Mouse (Mus musculus): ENCODE measurements at regions not wholly inside any gene's neighbourhood (a gene's known extent, or its start where the extent isn't known, plus 50 kb on each side); places are given as distances from the start of the nearest gene placed in this dataset.

DNA sequence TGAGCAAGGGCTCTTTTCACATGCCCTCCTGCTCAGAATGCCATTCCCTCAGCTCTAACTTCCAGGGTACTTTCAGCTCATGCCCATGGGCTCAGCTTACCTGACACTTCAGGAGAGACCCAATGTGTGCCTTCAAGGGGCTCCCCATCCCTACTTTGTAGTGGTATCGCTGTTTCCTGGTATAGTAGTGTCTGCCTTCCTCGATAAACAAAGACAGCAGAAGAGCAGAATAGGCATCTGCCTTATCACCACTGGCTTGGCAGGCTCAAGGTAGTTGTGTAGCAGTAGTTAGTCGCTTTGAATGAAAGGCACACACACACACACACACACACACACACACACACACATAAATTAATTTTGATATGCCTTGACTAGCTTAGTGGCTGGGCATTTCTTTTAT lies 89.7 kb upstream of the Peli1 start:
- H3K9me3 ChIP-seq (replicated peaks; ENCODE audit: insufficient read depth, low read length) = no peaks in the 10 kb centered on the region
- no peaks in the 10 kb centered on the region for H3K36me3 ChIP-seq (ENCODE audit: control insufficient read depth in 1 of 2, insufficient read depth in 2 of 2, low read length in 2 of 2)
- no peak for DNase-seq (ENCODE audit: low read depth, low spot score)
- H3K27me3 ChIP-seq (ENCODE audit: control insufficient read depth in 1 of 2, insufficient read depth in 2 of 2, low read length in 2 of 2) = peaks cover 3 to 9% of the 10 kb centered on the region in 2 experiments
- H3K27ac ChIP-seq (ENCODE audit: control insufficient read depth, low read depth, low read length) = no peak overlapping the region
- H3K4me3 ChIP-seq (ENCODE audit: control insufficient read depth in 1 of 2, insufficient read depth in 1 of 2, low read depth in 2 of 2, low read length in 2 of 2) = no peak overlapping the region
- no peak overlapping the region for H3K9ac ChIP-seq (ENCODE audit: control insufficient read depth, low read depth, low read length, poor library complexity, severe bottlenecking)
- H3K4me1 ChIP-seq (ENCODE audit: control insufficient read depth in 1 of 2, insufficient read depth in 2 of 2, low read length in 2 of 2) = no peaks in the 10 kb centered on the region
- no peak for TF ChIP-seq ETS1 (IDR thresholded peaks at IDR 0.05; ENCODE audit: low read depth, low read length)
- no peak for TF ChIP-seq RAD21 (IDR thresholded peaks at IDR 0.05; ENCODE audit: low read depth, low read length)
- no peak for TF ChIP-seq EP300 (IDR thresholded peaks at IDR 0.05; ENCODE audit: low read depth in 1 of 2, low read length in 2 of 2)
- no peak for TF ChIP-seq CHD2 (IDR thresholded peaks at IDR 0.05; ENCODE audit: low read length)
- TF ChIP-seq GABPA (IDR thresholded peaks at IDR 0.05; ENCODE audit: low read depth, low read length) = no peak
- TF ChIP-seq KAT2A (conservative IDR thresholded peaks at IDR 0.05; ENCODE audit: low read depth, low read length) = no peak
- TF ChIP-seq MAFK (IDR thresholded peaks at IDR 0.05; ENCODE audit: borderline replicate concordance, low read depth, low read length) = no peak
- TF ChIP-seq GATA1 (IDR thresholded peaks at IDR 0.05; ENCODE audit: low read depth, low read length) = no peak
- TF ChIP-seq ELF1 (IDR thresholded peaks at IDR 0.05; ENCODE audit: low read depth, low read length) = no peak
- TF ChIP-seq CTCF (IDR thresholded peaks at IDR 0.05 in 2 of 3, conservative IDR thresholded peaks at IDR 0.05 in 1 of 3; ENCODE audit: control insufficient read depth in 1 of 3, insufficient read depth in 1 of 3, low read depth in 2 of 3, low read length in 3 of 3, poor library complexity in 1 of 3, severe bottlenecking in 1 of 3) = no peak
- no peak for TF ChIP-seq MAX (IDR thresholded peaks at IDR 0.05; ENCODE audit: low read length)
- TF ChIP-seq E2F4 (IDR thresholded peaks at IDR 0.05; ENCODE audit: borderline replicate concordance, low read depth, low read length) = no peak
- TF ChIP-seq SMC3 (IDR thresholded peaks at IDR 0.05; ENCODE audit: low read depth, low read length) = no peak
- H3K79me2 ChIP-seq (ENCODE audit: control insufficient read depth, insufficient read depth, low read length, poor library complexity) = no peaks in the 10 kb centered on the region

DNA sequence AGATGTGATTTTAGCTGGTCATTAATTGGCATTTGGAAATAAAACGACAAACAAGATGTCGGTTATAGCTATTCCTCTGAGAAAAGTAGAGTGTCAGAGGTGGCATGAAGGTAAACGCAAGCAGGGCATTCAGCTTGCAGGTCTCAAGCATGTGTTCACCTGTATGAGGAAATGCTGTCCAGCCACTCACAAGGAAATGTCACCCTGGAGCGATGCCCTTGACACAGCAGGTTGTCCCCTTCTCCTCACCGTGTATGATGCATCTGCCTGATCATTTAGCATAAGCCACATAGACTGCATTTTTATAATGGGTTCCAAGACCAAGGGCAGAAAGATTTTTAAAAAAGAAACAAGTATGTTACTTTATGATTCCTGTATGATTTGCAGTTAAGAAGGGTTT lies 83.9 kb upstream of the Peli1 start:
- Histone ChIP-seq H3K79me2 (ENCODE audit: control insufficient read depth, insufficient read depth, low read length, poor library complexity) (no peaks in the 10 kb centered on the region), H3K36me3 (ENCODE audit: control insufficient read depth in 1 of 2, insufficient read depth in 2 of 2, low read length in 2 of 2) (no peaks in the 10 kb centered on the region), H3K27ac (ENCODE audit: control insufficient read depth, low read depth, low read length) (no peak overlapping the region), H3K4me1 (ENCODE audit: control insufficient read depth in 1 of 2, insufficient read depth in 2 of 2, low read length in 2 of 2) (no peaks in the 10 kb centered on the region), H3K9me3 (replicated peaks; ENCODE audit: insufficient read depth, low read length) (no peaks in the 10 kb centered on the region), H3K4me3 (ENCODE audit: control insufficient read depth in 1 of 2, insufficient read depth in 1 of 2, low read depth in 2 of 2, low read length in 2 of 2) (no peak overlapping the region), H3K27me3 (ENCODE audit: control insufficient read depth in 1 of 2, insufficient read depth in 2 of 2, low read length in 2 of 2) (peaks cover 5 to 9% of the 10 kb centered on the region in 2 experiments), H3K9ac (ENCODE audit: control insufficient read depth, low read depth, low read length, poor library complexity, severe bottlenecking) (no peak overlapping the region)
- DNase-seq (ENCODE audit: low read depth, low spot score) = no peak
- TF ChIP-seq MXI1 (IDR thresholded peaks at IDR 0.05; ENCODE audit: low read depth, low read length) (no peak), MAX (IDR thresholded peaks at IDR 0.05; ENCODE audit: low read length) (no peak), ELF1 (IDR thresholded peaks at IDR 0.05; ENCODE audit: low read depth, low read length) (no peak), TCF12 (IDR thresholded peaks at IDR 0.05; ENCODE audit: low read depth, low read length) (no peak), POLR2AphosphoS2 (IDR thresholded peaks at IDR 0.05; ENCODE audit: low read length) (no peak), KAT2A (conservative IDR thresholded peaks at IDR 0.05; ENCODE audit: low read depth, low read length) (no peak), SMC3 (IDR thresholded peaks at IDR 0.05; ENCODE audit: low read depth, low read length) (no peak), JUND (IDR thresholded peaks at IDR 0.05; ENCODE audit: low read depth, low read length) (no peak), RAD21 (IDR thresholded peaks at IDR 0.05; ENCODE audit: low read depth, low read length) (no peak), MEF2A (IDR thresholded peaks at IDR 0.05; ENCODE audit: extremely low read depth, insufficient replicate concordance, low read depth, low read length, poor library complexity, severe bottlenecking) (no peak), SIN3A (IDR thresholded peaks at IDR 0.05; ENCODE audit: low read length) (no peak)
